Mouse (Mus musculus) forebrain, embryonic 15.5 days (tissue): ENCODE measurements around the gene Pcdh15. TPM values are rescaled to one million over a fixed set of nuclear protein-coding genes. Genes with fewer than 3 reads are reported as not detected.
A peak's percentile ranks its signal among the peaks of the same experiment; 100 is the strongest.

Experiments used
- ATAC-seq: fragments of 200-750 bp; cut with Nextera tagmentation; replicated peaks from 2 replicates; pipeline ENCODE4 v1.8.0; 2017; ENCODE audit warnings: mild to moderate bottlenecking, moderate TSS enrichment, moderate library complexity
- H3K27ac ChIP-seq: fragments of 300-500 bp; sonication (generic); replicated peaks from 2 replicates; pipeline ENCODE4 v1.5.1; 2015; ENCODE audit warnings: mild to moderate bottlenecking, inconsistent platforms
- H3K27me3 ChIP-seq: fragments of 300-500 bp; sonication (generic); 2 replicates; pipeline ENCODE4 v1.6.1; 2015; ENCODE audit warnings: inconsistent platforms
- H3K36me3 ChIP-seq: fragments of 300-500 bp; sonication (generic); 2 replicates; pipeline ENCODE4 v1.6.1; 2015; ENCODE audit warnings: mild to moderate bottlenecking, inconsistent platforms
- H3K4me1 ChIP-seq: fragments of 300-500 bp; sonication (generic); 2 replicates; pipeline ENCODE4 v1.6.1; 2015; ENCODE audit warnings: inconsistent platforms
- H3K4me2 ChIP-seq: fragments of 300-500 bp; sonication (generic); replicated peaks from 2 replicates; pipeline ENCODE4 v1.6.1; 2015; ENCODE audit warnings: mild to moderate bottlenecking, inconsistent platforms
- H3K4me3 ChIP-seq: fragments of 300-500 bp; sonication (generic); 2 replicates; pipeline ENCODE4 v1.5.1; 2015; ENCODE audit warnings: mild to moderate bottlenecking, inconsistent platforms
- H3K9ac ChIP-seq: fragments of 300-500 bp; sonication (generic); replicated peaks from 2 replicates; pipeline ENCODE4 v1.6.1; 2015; ENCODE audit warnings: mild to moderate bottlenecking, inconsistent platforms
- H3K9me3 ChIP-seq: fragments of 300-500 bp; sonication (generic); 2 replicates; pipeline ENCODE4 v1.6.1; 2016; ENCODE audit warnings: inconsistent platforms
- WGBS: fragments of 180-500 bp; shearing (Covaris S2); methylation state at CpG from one replicate; pipeline ENCODE4 v1.1.7; 2015; ENCODE audit warnings: mixed read lengths; 5-methylcytosine and 5-hydroxymethylcytosine counted together
- polyA plus RNA-seq: library from polyadenylated mRNA; unstranded; fragments of >200 nt; fragmentation: Nextera tagmentation; extraction: Ambion mirVana; gene quantifications from 2 replicates; pipeline ENCODE4 v1.2.1, GENCODE M21; 2015

Gene Pcdh15
- polyA plus RNA-seq, 1 experiment from 2014 or later, result 5.0 TPM

- Histone ChIP-seq H3K9me3 (no peaks in the 10 kb centered on the region), H3K36me3 (no peaks in the 10 kb centered on the region), H3K27ac (no peak overlapping the region), H3K27me3 (no peaks in the 10 kb centered on the region), H3K4me3 (no peak overlapping the region), H3K4me2 (no peak overlapping the region), H3K9ac (no peak overlapping the region), H3K4me1 (no peaks in the 10 kb centered on the region)
- 80% methylated on average over 3 of the region's 3 CpGs for WGBS
- no peak for ATAC-seq
Measured at GRCm38 (mm10) chr10:73844998-73845397, 745.9 kb downstream of the Pcdh15 start.

- no peaks in the 10 kb centered on the region for H3K4me1 ChIP-seq
- no peak overlapping the region for H3K9ac ChIP-seq
- no peak overlapping the region for H3K4me3 ChIP-seq
- WGBS, result 66% methylated on average over 4 of the region's 4 CpGs
- no peak overlapping the region for H3K4me2 ChIP-seq
- no peak for ATAC-seq
- H3K36me3 ChIP-seq, result no peaks in the 10 kb centered on the region
- H3K27ac ChIP-seq, result no peak overlapping the region
- H3K9me3 ChIP-seq, result no peaks in the 10 kb centered on the region
- H3K27me3 ChIP-seq, result no peaks in the 10 kb centered on the region
Measured at GRCm38 (mm10) chr10:73862181-73862580, 763.0 kb downstream of the Pcdh15 start.

GRCm38 (mm10) chr10:73878055-73878728 is 779.0 kb downstream of the Pcdh15 start:
- no peaks in the 10 kb centered on the region for H3K27me3 ChIP-seq
- no peaks in the 10 kb centered on the region for H3K9me3 ChIP-seq
- no peaks in the 10 kb centered on the region for H3K36me3 ChIP-seq
- ATAC-seq, result no peak
- H3K4me3 ChIP-seq, result no peak overlapping the region
- 53% methylated on average over 5 of the region's 5 CpGs for WGBS
- peaks cover 5% of the 10 kb centered on the region for H3K4me1 ChIP-seq
- H3K27ac ChIP-seq, result no peak overlapping the region
- H3K4me2 ChIP-seq, result no peak overlapping the region
- no peak overlapping the region for H3K9ac ChIP-seq

- peaks cover 5% of the 10 kb centered on the region for H3K4me1 ChIP-seq
- WGBS, result 51% methylated on average over 4 of the region's 4 CpGs
- ATAC-seq, result no peak
- no peaks in the 10 kb centered on the region for H3K9me3 ChIP-seq
- H3K4me3 ChIP-seq, result no peak overlapping the region
- no peak overlapping the region for H3K4me2 ChIP-seq
- no peaks in the 10 kb centered on the region for H3K36me3 ChIP-seq
- H3K27me3 ChIP-seq, result no peaks in the 10 kb centered on the region
- no peak overlapping the region for H3K27ac ChIP-seq
- H3K9ac ChIP-seq, result no peak overlapping the region
Measured at GRCm38 (mm10) chr10:73878729-73879067, 779.6 kb downstream of the Pcdh15 start.

DNA sequence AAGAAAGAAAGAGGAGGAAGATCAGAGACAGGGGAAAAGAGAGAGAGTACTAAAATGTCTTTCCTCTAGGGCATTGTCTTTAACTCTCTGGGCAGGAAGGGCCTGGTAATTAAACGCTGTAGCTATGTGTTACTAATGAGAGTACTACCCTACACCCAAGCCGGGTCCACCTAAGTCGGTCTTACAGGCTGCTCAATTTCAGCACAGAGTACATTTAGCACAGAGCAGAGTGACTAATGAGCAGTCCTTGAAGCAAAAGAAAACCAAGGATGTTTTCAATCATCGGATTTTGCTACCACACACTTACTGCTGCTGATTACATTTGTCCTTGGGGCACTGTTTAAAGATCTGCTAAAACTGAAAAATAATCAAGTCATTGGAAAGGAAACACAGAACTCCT is 788.6 kb downstream of the Pcdh15 start:
- H3K27me3 ChIP-seq, result no peaks in the 10 kb centered on the region
- H3K4me2 ChIP-seq, result no peak overlapping the region
- no peak overlapping the region for H3K27ac ChIP-seq
- no peak for ATAC-seq
- no peaks in the 10 kb centered on the region for H3K4me1 ChIP-seq
- no peaks in the 10 kb centered on the region for H3K36me3 ChIP-seq
- WGBS, result 53% methylated on average over 4 of the region's 4 CpGs
- no peaks in the 10 kb centered on the region for H3K9me3 ChIP-seq
- H3K9ac ChIP-seq, result no peak overlapping the region
- no peak overlapping the region for H3K4me3 ChIP-seq

- no peak for ATAC-seq
- Histone ChIP-seq H3K4me3 (no peak overlapping the region), H3K4me2 (no peak overlapping the region), H3K27me3 (no peaks in the 10 kb centered on the region), H3K4me1 (0 out of 2 replicates have a peak, but pooled peaks cover 4% of the 10 kb centered on the region), H3K9ac (no peak overlapping the region), H3K27ac (no peak overlapping the region), H3K9me3 (no peaks in the 10 kb centered on the region), H3K36me3 (no peaks in the 10 kb centered on the region)
- WGBS, result 83% methylated on average over 4 of the region's 4 CpGs
Measured at GRCm38 (mm10) chr10:73892251-73892650, 793.1 kb downstream of the Pcdh15 start.

GRCm38 (mm10) chr10:73896086-73896607 is 797.0 kb downstream of the Pcdh15 start:
- 0 out of 2 replicates have a peak, but pooled peaks cover 4% of the 10 kb centered on the region for H3K4me1 ChIP-seq
- H3K36me3 ChIP-seq, result no peaks in the 10 kb centered on the region
- no peaks in the 10 kb centered on the region for H3K27me3 ChIP-seq
- H3K9me3 ChIP-seq, result no peaks in the 10 kb centered on the region
- H3K9ac ChIP-seq, result no peak overlapping the region
- no peak overlapping the region for H3K27ac ChIP-seq
- H3K4me2 ChIP-seq, result no peak overlapping the region
- H3K4me3 ChIP-seq, result no peak overlapping the region
- peak; percentile 61; the same call in 1 of the 2 replicates for ATAC-seq

- no peak for ATAC-seq
- 27% methylated on average over 3 of the region's 3 CpGs for WGBS
- no peak overlapping the region for H3K9ac ChIP-seq
- H3K4me3 ChIP-seq, result no peak overlapping the region
- no peaks in the 10 kb centered on the region for H3K9me3 ChIP-seq
- no peaks in the 10 kb centered on the region for H3K36me3 ChIP-seq
- no peak overlapping the region for H3K4me2 ChIP-seq
- 0 out of 2 replicates have a peak, but pooled peaks cover 4% of the 10 kb centered on the region for H3K4me1 ChIP-seq
- H3K27ac ChIP-seq, result no peak overlapping the region
- H3K27me3 ChIP-seq, result no peaks in the 10 kb centered on the region
Measured at GRCm38 (mm10) chr10:73899165-73899564, 800.0 kb downstream of the Pcdh15 start.

DNA sequence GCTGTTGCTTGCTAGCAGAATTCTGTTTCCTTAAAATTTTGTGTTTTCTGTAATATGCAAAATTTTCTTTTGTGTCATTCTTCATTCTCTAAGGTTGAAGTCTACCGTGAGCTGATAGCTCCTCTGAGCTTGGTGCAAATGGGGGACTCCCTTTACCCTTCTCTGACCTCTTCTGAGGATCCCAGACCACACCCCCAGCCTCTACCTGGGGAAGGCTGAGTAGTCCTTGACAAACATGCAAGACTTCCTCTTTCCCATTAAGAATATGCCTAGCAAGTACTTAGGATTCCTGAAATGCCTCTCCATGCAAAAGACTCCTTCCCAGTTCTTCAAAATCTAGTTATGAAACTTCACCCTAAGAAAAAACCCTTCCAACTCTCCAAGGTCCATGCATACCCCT is 808.5 kb downstream of the Pcdh15 start:
- no peak for ATAC-seq
- Histone ChIP-seq H3K27me3 (no peaks in the 10 kb centered on the region), H3K9me3 (no peaks in the 10 kb centered on the region), H3K4me2 (no peak overlapping the region), H3K9ac (no peak overlapping the region), H3K36me3 (no peaks in the 10 kb centered on the region), H3K4me1 (no peaks in the 10 kb centered on the region), H3K4me3 (no peak overlapping the region), H3K27ac (no peak overlapping the region)
- 61% methylated on average over 1 of the region's 1 CpGs for WGBS

GRCm38 (mm10) chr10:73908568-73908967 is 809.4 kb downstream of the Pcdh15 start:
- Histone ChIP-seq H3K9me3 (no peaks in the 10 kb centered on the region), H3K36me3 (no peaks in the 10 kb centered on the region), H3K9ac (no peak overlapping the region), H3K27me3 (no peaks in the 10 kb centered on the region), H3K4me3 (no peak overlapping the region), H3K27ac (no peak overlapping the region), H3K4me2 (no peak overlapping the region), H3K4me1 (no peaks in the 10 kb centered on the region)
- ATAC-seq, result no peak
- WGBS, result 69% methylated on average over 1 of the region's 1 CpGs

DNA sequence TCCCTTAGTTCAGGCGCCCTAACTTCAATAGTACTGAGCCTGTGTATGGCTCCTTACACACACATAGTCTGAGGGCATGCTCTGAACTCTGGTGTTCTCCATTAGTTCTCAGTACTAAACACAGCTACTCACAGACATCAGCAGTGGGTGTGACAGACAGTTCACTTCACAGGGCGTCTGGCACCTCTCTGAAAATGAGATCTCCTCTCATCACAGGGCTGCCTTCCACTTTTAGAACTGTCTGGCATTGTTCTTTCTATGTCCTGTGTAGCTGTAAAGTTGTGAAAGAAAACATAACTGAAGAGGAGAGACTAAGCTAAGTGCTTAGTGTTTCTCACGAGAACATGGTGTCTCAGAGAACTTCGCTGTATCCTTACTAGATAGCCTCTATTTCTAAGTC is 816.0 kb downstream of the Pcdh15 start:
- no peak overlapping the region for H3K9ac ChIP-seq
- ATAC-seq, result no peak
- 81% methylated on average over 4 of the region's 4 CpGs for WGBS
- no peaks in the 10 kb centered on the region for H3K4me1 ChIP-seq
- H3K4me3 ChIP-seq, result no peak overlapping the region
- no peaks in the 10 kb centered on the region for H3K27me3 ChIP-seq
- no peaks in the 10 kb centered on the region for H3K9me3 ChIP-seq
- H3K4me2 ChIP-seq, result no peak overlapping the region
- no peaks in the 10 kb centered on the region for H3K36me3 ChIP-seq
- H3K27ac ChIP-seq, result no peak overlapping the region

DNA sequence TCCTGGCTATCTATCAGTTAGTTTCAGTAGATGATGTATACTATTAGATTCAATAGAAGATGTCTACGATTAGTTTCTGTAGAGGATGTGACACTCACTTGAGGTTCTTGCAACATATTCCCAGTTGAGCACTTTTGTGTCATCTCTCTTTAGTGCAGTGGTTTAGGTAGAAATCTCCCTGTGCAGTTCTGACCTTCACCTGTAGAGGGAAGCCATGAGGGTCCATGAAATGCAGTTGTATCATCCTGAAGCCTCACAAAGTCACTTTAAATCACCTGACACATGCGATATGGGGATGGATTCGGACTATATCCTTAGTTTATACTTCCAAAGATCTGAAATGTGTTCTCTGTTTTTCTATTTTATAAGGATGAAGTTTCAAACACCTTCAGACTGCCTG is 822.4 kb downstream of the Pcdh15 start:
- H3K9me3 ChIP-seq, result no peaks in the 10 kb centered on the region
- no peaks in the 10 kb centered on the region for H3K4me1 ChIP-seq
- no peaks in the 10 kb centered on the region for H3K27me3 ChIP-seq
- no peak overlapping the region for H3K4me2 ChIP-seq
- no peak overlapping the region for H3K9ac ChIP-seq
- no peak for ATAC-seq
- H3K4me3 ChIP-seq, result no peak overlapping the region
- 73% methylated on average over 3 of the region's 3 CpGs for WGBS
- H3K36me3 ChIP-seq, result no peaks in the 10 kb centered on the region
- H3K27ac ChIP-seq, result no peak overlapping the region

DNA sequence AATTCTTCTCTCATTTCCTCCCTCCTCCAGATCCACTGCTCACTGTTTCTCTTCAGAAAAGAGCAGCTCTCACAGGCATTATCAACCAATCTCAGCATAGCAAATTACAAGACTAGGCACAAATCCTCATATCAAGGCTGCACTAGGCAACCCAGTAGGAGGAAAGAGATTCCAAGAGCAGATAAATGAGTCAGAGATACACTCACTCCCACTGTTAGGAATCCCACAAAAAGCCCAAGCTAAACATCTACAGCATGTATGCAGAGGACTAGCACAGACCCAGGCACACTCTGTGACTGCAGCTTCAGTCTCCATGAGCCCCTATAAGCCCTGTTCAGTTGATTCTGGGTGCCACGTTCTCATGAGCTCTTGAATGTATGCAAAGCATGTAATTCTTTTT is 829.5 kb downstream of the Pcdh15 start:
- no peaks in the 10 kb centered on the region for H3K9me3 ChIP-seq
- 35% methylated on average over 1 of the region's 1 CpGs for WGBS
- no peak for ATAC-seq

More for the DNA sequence above, 829.5 kb downstream of the Pcdh15 start:
- H3K4me1 ChIP-seq, result 0 out of 2 replicates have a peak, but pooled peaks cover 4% of the 10 kb centered on the region
- H3K27ac ChIP-seq, result no peak overlapping the region
- no peaks in the 10 kb centered on the region for H3K36me3 ChIP-seq
- H3K4me3 ChIP-seq, result no peak overlapping the region
- H3K4me2 ChIP-seq, result no peak overlapping the region
- H3K9ac ChIP-seq, result no peak overlapping the region
- no peaks in the 10 kb centered on the region for H3K27me3 ChIP-seq
